Mouse (Mus musculus): ENCODE data around the gene Adamtsl5. TPM values are rescaled to one million over a fixed set of nuclear protein-coding genes. Genes with fewer than 3 reads are reported as not detected.
A peak's percentile ranks its signal among the peaks of the same experiment; 100 is the strongest.

Adamtsl5 gene
- polyA plus RNA-seq, 1 experiment, result 27.2 TPM

GRCm38 (mm10) chr10:80312586-80313504 is 35.4 kb downstream of the Adamtsl5 start:
- peaks cover 55% of the 10 kb centered on the region for H3K4me1 ChIP-seq
- TF ChIP-seq FLI1 (IDR thresholded peaks at IDR 0.05; ENCODE audit: low read length), result no peak
- no peak for TF ChIP-seq GATA1 (IDR thresholded peaks at IDR 0.05; ENCODE audit: borderline replicate concordance, low read length)
- H3K36me3 ChIP-seq (replicated peaks; ENCODE audit: low read length), result peaks cover 65% of the 10 kb centered on the region
- H3K4me3 ChIP-seq (replicated peaks), result peak overlapping the region; percentile 48
- peaks cover 19% of the 10 kb centered on the region; the same call in 1 of the 2 replicates for H3K9me3 ChIP-seq
- H3K27me3 ChIP-seq (replicated peaks), result peaks cover 70% of the 10 kb centered on the region

- Histone ChIP-seq H3K27me3 (replicated peaks) (peaks cover 82% of the 10 kb centered on the region), H3K4me1 (peaks cover 42% of the 10 kb centered on the region), H3K36me3 (replicated peaks; ENCODE audit: low read length) (peaks cover 65% of the 10 kb centered on the region), H3K4me3 (replicated peaks) (no peak overlapping the region), H3K9me3 (peaks cover 19% of the 10 kb centered on the region; the same call in 1 of the 2 replicates)
- TF ChIP-seq GATA1 (IDR thresholded peaks at IDR 0.05; ENCODE audit: borderline replicate concordance, low read length) (no peak), FLI1 (IDR thresholded peaks at IDR 0.05; ENCODE audit: low read length) (no peak)
Observed at GRCm38 (mm10) chr10:80311560-80311959, 36.7 kb downstream of the Adamtsl5 start.

- H3K4me3 ChIP-seq (replicated peaks), result peak overlapping the region; percentile 92
Observed at GRCm38 (mm10) chr10:80304862-80305261, 43.4 kb downstream of the Adamtsl5 start.

GRCm38 (mm10) chr10:80304458-80304857 is 43.8 kb downstream of the Adamtsl5 start:
- no peaks in the 10 kb centered on the region for H3K9me3 ChIP-seq
- H3K27me3 ChIP-seq (replicated peaks), result peaks cover 75% of the 10 kb centered on the region
- H3K36me3 ChIP-seq (replicated peaks; ENCODE audit: low read length), result peaks cover 36% of the 10 kb centered on the region
- peak overlapping the region; percentile 92 for H3K4me3 ChIP-seq (replicated peaks)
- peaks cover 52% of the 10 kb centered on the region for H3K4me1 ChIP-seq
- TF ChIP-seq FLI1 (IDR thresholded peaks at IDR 0.05; ENCODE audit: low read length), result no peak
- TF ChIP-seq GATA1 (IDR thresholded peaks at IDR 0.05; ENCODE audit: borderline replicate concordance, low read length), result no peak

More at GRCm38 (mm10) chr10:80304862-80305261, 43.4 kb downstream of the Adamtsl5 start:
- Histone ChIP-seq H3K9me3 (no peaks in the 10 kb centered on the region), H3K36me3 (replicated peaks; ENCODE audit: low read length) (peaks cover 36% of the 10 kb centered on the region), H3K27me3 (replicated peaks) (peaks cover 72% of the 10 kb centered on the region), H3K4me1 (peaks cover 48% of the 10 kb centered on the region)
- TF ChIP-seq GATA1 (IDR thresholded peaks at IDR 0.05; ENCODE audit: borderline replicate concordance, low read length) (no peak), FLI1 (IDR thresholded peaks at IDR 0.05; ENCODE audit: low read length) (no peak)

- no peak overlapping the region for H3K4me3 ChIP-seq (replicated peaks)
- peaks cover 76% of the 10 kb centered on the region for H3K27me3 ChIP-seq (replicated peaks)
- no peak for TF ChIP-seq FLI1 (IDR thresholded peaks at IDR 0.05; ENCODE audit: low read length)
- TF ChIP-seq GATA1 (IDR thresholded peaks at IDR 0.05; ENCODE audit: borderline replicate concordance, low read length), result no peak
- no peaks in the 10 kb centered on the region for H3K9me3 ChIP-seq
- peaks cover 20% of the 10 kb centered on the region for H3K36me3 ChIP-seq (replicated peaks; ENCODE audit: low read length)
- peaks cover 72% of the 10 kb centered on the region for H3K4me1 ChIP-seq
Observed at GRCm38 (mm10) chr10:80302471-80302881, 45.7 kb downstream of the Adamtsl5 start.

GRCm38 (mm10) chr10:80302082-80302355 is 46.2 kb downstream of the Adamtsl5 start:
- Histone ChIP-seq H3K4me1 (peaks cover 77% of the 10 kb centered on the region), H3K36me3 (replicated peaks; ENCODE audit: low read length) (peaks cover 15% of the 10 kb centered on the region), H3K9me3 (no peaks in the 10 kb centered on the region), H3K27me3 (replicated peaks) (peaks cover 75% of the 10 kb centered on the region), H3K4me3 (replicated peaks) (no peak overlapping the region)
- TF ChIP-seq FLI1 (IDR thresholded peaks at IDR 0.05; ENCODE audit: low read length) (no peak), GATA1 (IDR thresholded peaks at IDR 0.05; ENCODE audit: borderline replicate concordance, low read length) (no peak)

GRCm38 (mm10) chr10:80301256-80302081 is 46.7 kb downstream of the Adamtsl5 start:
- Histone ChIP-seq H3K4me3 (replicated peaks) (no peak overlapping the region), H3K36me3 (replicated peaks; ENCODE audit: low read length) (peaks cover 11% of the 10 kb centered on the region), H3K9me3 (no peaks in the 10 kb centered on the region), H3K4me1 (peaks cover 82% of the 10 kb centered on the region), H3K27me3 (replicated peaks) (peaks cover 70% of the 10 kb centered on the region)
- TF ChIP-seq GATA1 (IDR thresholded peaks at IDR 0.05; ENCODE audit: borderline replicate concordance, low read length) (no peak), FLI1 (IDR thresholded peaks at IDR 0.05; ENCODE audit: low read length) (no peak)

- Histone ChIP-seq H3K4me3 (replicated peaks) (no peak overlapping the region), H3K27me3 (replicated peaks) (peaks cover 62% of the 10 kb centered on the region), H3K36me3 (replicated peaks; ENCODE audit: low read length) (peaks cover 4% of the 10 kb centered on the region), H3K4me1 (peaks cover 90% of the 10 kb centered on the region), H3K9me3 (no peaks in the 10 kb centered on the region)
- no peak for TF ChIP-seq FLI1 (IDR thresholded peaks at IDR 0.05; ENCODE audit: low read length)
- TF ChIP-seq GATA1 (IDR thresholded peaks at IDR 0.05; ENCODE audit: borderline replicate concordance, low read length), result no peak
Observed at GRCm38 (mm10) chr10:80300672-80301181, 47.5 kb downstream of the Adamtsl5 start.

- TF ChIP-seq FLI1 (IDR thresholded peaks at IDR 0.05; ENCODE audit: low read length) (no peak), GATA1 (IDR thresholded peaks at IDR 0.05; ENCODE audit: borderline replicate concordance, low read length) (no peak)
- Histone ChIP-seq H3K9me3 (no peaks in the 10 kb centered on the region), H3K4me1 (peaks cover 90% of the 10 kb centered on the region), H3K27me3 (replicated peaks) (peaks cover 54% of the 10 kb centered on the region), H3K4me3 (replicated peaks) (peak overlapping the region; percentile 10), H3K36me3 (replicated peaks; ENCODE audit: low read length) (peaks cover 3% of the 10 kb centered on the region)
Observed at GRCm38 (mm10) chr10:80299824-80300223, 48.4 kb downstream of the Adamtsl5 start.

Measured in megakaryocyte, embryonic 14.5 days (primary cell).